Mouse (Mus musculus) bone marrow macrophage, adult 2 months (primary cell): ENCODE measurements around the gene Mettl7a2.

ENCODE experiments used
- CTCF ChIP-seq: IDR thresholded peaks from 2 replicates; pipeline ENCODE4 v1.5.1; 2012; ENCODE audit warnings: low read depth, mild to moderate bottlenecking, low read length, moderate library complexity
- POLR2A ChIP-seq: IDR thresholded peaks from 2 replicates; pipeline ENCODE4 v1.6.1; 2012; ENCODE audit warnings: mild to moderate bottlenecking, low read depth, low read length, borderline replicate concordance

GRCm38 (mm10) chr15:100325235-100325634 lies 27.8 kb upstream of the Mettl7a2 start:
- TF ChIP-seq CTCF (no peak), POLR2A (no peak)
